Mouse (Mus musculus): ENCODE measurements around the gene Ppp1r26. TPM values are rescaled to one million over a fixed set of nuclear protein-coding genes. Genes with fewer than 3 reads are reported as not detected.

Gene Ppp1r26
- total RNA-seq, 2 experiments from 2014 or later = 4.2 to 4.6 TPM

DNA sequence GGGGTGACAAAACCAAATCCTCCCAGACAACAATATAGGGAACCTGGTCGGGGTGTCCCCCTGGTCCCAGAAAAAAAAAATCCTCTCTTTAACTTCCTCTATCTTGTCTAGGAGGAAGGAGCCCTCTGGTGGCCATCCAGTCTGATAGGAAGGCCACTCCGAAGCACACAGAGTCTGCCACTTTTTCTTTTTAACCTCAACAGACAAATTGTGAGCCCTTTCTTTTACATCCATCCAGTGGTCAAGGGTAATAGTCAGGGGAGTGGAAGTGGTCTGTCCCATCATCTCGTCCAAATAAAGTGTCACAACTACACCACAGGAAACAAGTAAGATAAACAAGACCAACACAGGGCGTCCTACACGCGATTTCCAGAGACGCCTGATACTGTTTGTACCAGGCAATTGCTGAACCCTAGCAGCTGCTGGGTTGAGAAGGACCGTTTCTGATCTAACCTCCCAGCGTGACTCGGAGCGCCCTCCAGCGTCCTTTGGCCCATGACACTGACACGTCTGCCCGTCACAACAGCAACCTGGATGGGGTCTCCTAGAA is 48.7 kb downstream of the Ppp1r26 start:
- intact Hi-C loops (cut with DNase I) = no loop called here
- DNase-seq (ENCODE audit: low spot score) = no peak

DNA sequence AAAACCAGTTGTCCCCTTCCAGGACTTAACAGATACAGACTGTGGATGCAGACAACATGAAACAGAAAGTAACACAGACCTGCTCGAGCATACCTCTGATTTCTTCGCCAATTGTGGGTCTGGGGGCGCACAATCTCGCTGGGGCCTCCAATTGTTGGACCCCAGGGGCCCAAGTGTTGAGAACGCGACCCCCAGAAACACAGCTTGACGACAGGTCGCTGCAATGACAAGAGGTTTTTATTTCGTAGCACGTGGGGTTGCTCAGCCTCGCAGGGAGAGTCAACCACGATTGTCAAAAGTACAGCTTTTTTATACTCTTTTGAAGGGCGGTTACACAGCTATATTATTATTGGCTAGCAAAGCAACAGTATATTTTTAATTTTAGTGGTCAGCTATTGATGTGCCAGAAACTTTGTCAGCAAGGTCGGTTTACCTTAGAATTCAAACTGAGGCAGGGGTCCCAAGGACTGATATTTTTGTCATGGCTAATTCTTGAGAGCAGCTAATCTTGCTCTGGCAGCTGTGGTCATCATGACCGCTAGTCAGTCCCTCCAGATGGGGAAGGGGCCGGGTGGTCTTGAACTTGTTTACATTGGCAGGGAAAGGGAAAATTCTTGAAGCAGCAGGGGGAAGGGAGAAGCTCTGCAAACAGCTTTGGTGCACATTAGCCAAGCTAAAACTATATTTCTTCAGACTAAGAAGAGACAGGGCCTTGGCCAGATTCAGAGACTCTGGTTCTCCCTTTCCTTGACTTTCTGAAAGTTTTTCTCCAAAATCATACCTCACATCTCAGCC is 49.4 kb downstream of the Ppp1r26 start:
- no peak for DNase-seq (ENCODE audit: low spot score)
- intact Hi-C loops (cut with DNase I) = no loop called here

DNA sequence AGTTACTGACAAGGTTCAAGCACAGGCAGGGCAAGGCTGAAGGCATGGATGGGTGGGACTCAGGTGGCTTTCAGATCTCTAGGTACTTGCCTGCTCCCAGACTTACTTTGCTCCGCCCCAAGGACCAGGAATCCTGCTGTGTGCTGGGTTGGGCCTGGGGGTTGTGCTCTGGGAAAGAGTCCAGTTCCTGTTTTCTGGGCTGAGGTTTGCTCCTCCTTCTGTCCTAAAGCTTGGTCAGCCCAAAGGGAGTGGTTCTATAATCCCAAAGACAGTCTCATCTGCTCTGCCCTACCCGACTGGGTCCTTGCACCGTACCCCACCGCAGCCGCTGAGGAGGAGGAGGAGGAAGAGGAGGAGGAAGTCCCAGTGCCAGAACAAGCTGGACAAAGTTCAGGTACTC is 50.1 kb downstream of the Ppp1r26 start, which contains the start of gene Gbgt1:
Gene Gbgt1 (plus strand): TSS at position 221 of the 400 bp plus-strand sequence.
- no peak for DNase-seq (ENCODE audit: low spot score)
- intact Hi-C loops (cut with DNase I) = no loop called here

DNA sequence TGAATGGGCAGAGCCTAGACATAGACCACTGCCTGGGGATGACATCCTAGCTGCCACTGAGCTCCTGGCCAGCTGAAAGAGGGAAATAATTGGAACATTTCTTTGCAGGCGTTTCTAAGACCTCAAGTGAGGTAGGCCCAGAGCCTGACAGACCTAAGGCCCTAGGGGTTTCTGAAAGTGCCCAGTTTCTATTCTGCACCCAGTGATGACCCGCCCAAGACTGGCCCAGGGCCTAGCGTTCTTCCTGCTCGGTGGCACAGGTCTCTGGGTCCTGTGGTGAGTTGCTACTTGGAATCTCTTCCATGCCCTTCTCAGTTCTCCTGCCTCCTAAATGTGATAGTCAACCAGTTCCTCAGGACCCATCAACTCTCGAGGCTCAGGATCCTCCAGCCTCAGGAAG is 51.0 kb downstream of the Ppp1r26 start:
- intact Hi-C loops (cut with DNase I) = no loop called here
- DNase-seq (ENCODE audit: low spot score) = no peak

DNA sequence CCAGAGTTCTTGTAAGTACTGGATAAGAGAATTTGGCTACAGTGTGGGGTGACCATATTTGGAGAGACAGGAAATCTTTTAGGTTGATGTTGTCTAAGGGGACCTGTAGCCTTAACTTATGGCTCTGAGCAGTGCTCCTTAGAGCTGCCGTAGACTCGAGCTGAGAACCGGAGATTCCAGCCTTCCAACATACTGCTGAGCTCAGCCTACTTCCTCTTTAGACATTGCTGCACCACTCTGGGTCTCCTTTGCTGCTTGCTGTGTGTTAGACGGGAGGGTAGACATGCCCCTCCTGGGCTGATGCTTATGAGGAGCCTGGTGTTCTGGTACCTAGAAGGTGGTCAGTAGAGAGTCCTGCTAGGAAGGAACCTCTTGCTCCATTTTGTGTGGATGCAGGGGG is 51.8 kb downstream of the Ppp1r26 start:
- intact Hi-C loops (cut with DNase I) = no loop called here
- no peak for DNase-seq (ENCODE audit: low spot score)

DNA sequence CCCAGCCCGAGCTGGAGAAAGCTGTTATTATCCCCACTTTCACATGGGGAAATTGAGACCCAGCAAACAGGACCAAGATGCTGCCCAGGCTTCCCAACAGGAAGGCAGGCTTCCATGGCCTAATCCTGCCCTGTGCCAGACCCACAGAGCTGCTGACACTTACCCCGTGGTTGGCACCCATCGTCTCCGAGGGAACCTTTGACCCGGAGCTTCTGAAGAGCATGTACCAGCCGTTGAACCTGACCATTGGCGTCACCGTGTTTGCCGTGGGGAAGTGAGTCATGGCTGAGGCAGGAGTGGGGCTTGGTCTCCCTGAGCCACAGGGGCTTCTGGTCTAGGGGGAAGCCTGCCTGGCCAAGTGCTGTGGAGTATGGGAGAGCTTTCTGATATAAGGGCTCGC is 56.4 kb downstream of the Ppp1r26 start:
- intact Hi-C loops (cut with DNase I) = no loop called here
- DNase-seq (ENCODE audit: low spot score) = no peak

DNA sequence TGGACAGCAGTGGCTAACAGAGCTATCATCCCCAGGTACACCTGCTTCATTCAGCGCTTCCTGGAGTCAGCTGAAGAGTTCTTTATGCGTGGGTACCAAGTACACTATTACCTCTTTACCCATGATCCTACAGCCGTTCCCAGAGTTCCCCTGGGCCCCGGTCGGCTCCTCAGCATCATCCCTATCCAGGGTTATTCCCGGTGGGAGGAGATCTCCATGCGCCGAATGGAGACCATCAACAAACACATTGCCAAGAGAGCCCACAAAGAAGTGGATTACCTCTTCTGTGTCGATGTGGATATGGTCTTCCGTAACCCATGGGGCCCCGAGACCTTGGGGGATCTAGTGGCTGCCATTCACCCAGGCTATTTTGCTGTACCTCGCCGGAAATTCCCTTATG is 58.1 kb downstream of the Ppp1r26 start:
- intact Hi-C loops (cut with DNase I) = no loop called here
- no peak for DNase-seq (ENCODE audit: low spot score)

Other genes starting within 250 kb of the Ppp1r26 start
- not detected for gene 1700007K13Rik, start 19.5 kb downstream of the Ppp1r26 start, total RNA-seq (2021)
- 10 to 100 TPM; 43.0 to 43.9 TPM for gene Mrps2, start 21.3 kb downstream of the Ppp1r26 start, total RNA-seq (2021)
- 1 to 10 TPM; 1.7 to 3.1 TPM for gene Gbgt1, start 50.1 kb downstream of the Ppp1r26 start, total RNA-seq (2021)
- gene Gm10134, start 59.3 kb downstream of the Ppp1r26 start, total RNA-seq (2021) = 1 to 10 TPM in 1 of 2 experiments, not detected in 1; 1.4 TPM
- 10 to 100 TPM; 11.9 to 13.8 TPM for gene Ralgds, start 66.3 kb downstream of the Ppp1r26 start, total RNA-seq (2021)
- gene Cel, start 116.6 kb downstream of the Ppp1r26 start, total RNA-seq (2021) = not detected
- gene Gtf3c5, start 137.0 kb downstream of the Ppp1r26 start, total RNA-seq (2021) = 10 to 100 TPM; 11.5 to 11.6 TPM
- not detected for gene Gfi1b, start 175.2 kb downstream of the Ppp1r26 start, total RNA-seq (2021)
- gene Tsc1, start 194.4 kb downstream of the Ppp1r26 start, total RNA-seq (2021) = 10 to 100 TPM; 23.5 to 24.7 TPM

Measured in heart, postnatal 25 days (tissue).